Mouse (Mus musculus) limb, embryonic 12.5 days (tissue): ENCODE data around the gene Gm21188. TPM values are rescaled to one million over a fixed set of nuclear protein-coding genes. Genes with fewer than 3 reads are reported as not detected.
"Not testable (repeated sequence)": the region's sequence is repeated elsewhere in the genome, so short reads cannot be mapped to it uniquely, and the experiment has no call there.

Experiments
- ATAC-seq: fragments of 200-750 bp; cut with Nextera tagmentation; 2 replicates; pipeline ENCODE4 v1.8.0; 2017; ENCODE audit warnings: low read depth, moderate TSS enrichment; ENCODE audit not compliant: insufficient number of reproducible peaks, insufficient read depth, low FRiP score, low TSS enrichment
- H3K27ac ChIP-seq: fragments of 300-500 bp; sonication (generic); 2 replicates; pipeline ENCODE4 v1.5.1; 2016; ENCODE audit warnings: mild to moderate bottlenecking, moderate library complexity
- H3K27me3 ChIP-seq: fragments of 300-500 bp; sonication (generic); 2 replicates; pipeline ENCODE4 v1.6.1; 2016; ENCODE audit warnings: mild to moderate bottlenecking, moderate library complexity
- H3K36me3 ChIP-seq: fragments of 300-500 bp; sonication (generic); 2 replicates; pipeline ENCODE4 v1.6.1; 2016; ENCODE audit warnings: mild to moderate bottlenecking, moderate library complexity
- H3K4me1 ChIP-seq: fragments of 300-500 bp; sonication (generic); replicated peaks from 2 replicates; pipeline ENCODE4 v1.6.1; 2016
- H3K4me2 ChIP-seq: fragments of 300-500 bp; sonication (generic); 2 replicates; pipeline ENCODE4 v1.6.1; 2016; ENCODE audit warnings: mild to moderate bottlenecking, moderate library complexity
- H3K4me3 ChIP-seq: fragments of 300-500 bp; sonication (generic); replicated peaks from 2 replicates; pipeline ENCODE4 v1.5.1; 2016; ENCODE audit warnings: mild to moderate bottlenecking
- H3K9ac ChIP-seq: fragments of 300-500 bp; sonication (generic); replicated peaks from 2 replicates; pipeline ENCODE4 v1.6.1; 2016; ENCODE audit warnings: mild to moderate bottlenecking, moderate library complexity
- H3K9me3 ChIP-seq: fragments of 300-500 bp; sonication (generic); 2 replicates; pipeline ENCODE4 v1.6.1; 2016; ENCODE audit warnings: mild to moderate bottlenecking, moderate library complexity
- WGBS: fragments of 180-500 bp; shearing (Covaris S2); methylation state at CpG from one replicate; pipeline ENCODE4 v1.1.7; 2016; 5-methylcytosine and 5-hydroxymethylcytosine counted together
- polyA plus RNA-seq: library from polyadenylated mRNA; unstranded; fragments of >200 nt; fragmentation: Nextera tagmentation; extraction: Ambion mirVana; gene quantifications from 2 replicates; pipeline ENCODE4 v1.2.1, GENCODE M21; 2016

The Gm21188 gene
- polyA plus RNA-seq, 1 experiment from 2014 or later: not detected

GRCm38 (mm10) chr13:119991917-119992496 lies 60.0 kb downstream of the Gm21188 start:
- not testable (repeated sequence) for H3K4me2 ChIP-seq, H3K9ac ChIP-seq, H3K36me3 ChIP-seq, H3K27me3 ChIP-seq, ATAC-seq, H3K9me3 ChIP-seq, H3K4me3 ChIP-seq, H3K4me1 ChIP-seq, H3K27ac ChIP-seq
- no CpG with 5 or more reads among the region's 10 CpGs for WGBS

DNA sequence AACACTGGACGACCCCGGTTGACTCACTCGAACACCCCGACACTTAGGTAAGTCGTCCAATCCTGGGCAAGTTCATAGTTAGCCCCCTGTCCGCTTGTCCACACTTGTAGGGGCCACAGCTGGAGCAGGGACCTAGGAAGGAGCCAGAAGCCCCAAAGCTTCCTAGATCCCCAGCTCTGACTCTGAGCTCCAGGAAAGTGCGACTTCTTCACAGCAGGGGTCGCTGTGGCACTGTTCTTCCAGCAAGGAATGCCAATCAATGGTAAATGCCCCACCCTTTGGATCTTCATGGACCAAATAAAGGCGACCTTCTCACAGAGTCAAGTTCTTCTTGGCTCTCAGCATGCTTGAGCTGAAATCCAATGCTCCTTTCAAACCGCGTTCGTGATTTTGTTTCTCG lies 60.7 kb downstream of the Gm21188 start:
- not testable (repeated sequence) for H3K4me1 ChIP-seq, H3K4me3 ChIP-seq, H3K27me3 ChIP-seq, H3K36me3 ChIP-seq, H3K9me3 ChIP-seq, ATAC-seq, H3K9ac ChIP-seq, H3K27ac ChIP-seq, H3K4me2 ChIP-seq
- WGBS: no CpG with 5 or more reads among the region's 13 CpGs

Other genes starting within 250 kb of the Gm21188 start
- not detected in 2 replicates for gene AF067063, start 222.0 kb downstream of the Gm21188 start, polyA plus RNA-seq
- gene D13Ertd608e, start 216.2 kb downstream of the Gm21188 start, polyA plus RNA-seq: not detected in 2 replicates
- gene Tcstv1, start 157.4 kb downstream of the Gm21188 start, polyA plus RNA-seq: not detected in 2 replicates
- not detected in 2 replicates for gene Gm21761, start 122.9 kb downstream of the Gm21188 start, polyA plus RNA-seq
- gene B020031M17Rik, start 101.4 kb downstream of the Gm21188 start, polyA plus RNA-seq: not detected in 2 replicates
- gene Gm36079, start 25.2 kb downstream of the Gm21188 start, polyA plus RNA-seq: not detected in 2 replicates
- gene Gm20767, start 88.1 kb upstream of the Gm21188 start, polyA plus RNA-seq: not detected in 2 replicates
- gene Gm21818, start 120.2 kb upstream of the Gm21188 start, polyA plus RNA-seq: not detected in 2 replicates
- not detected in 2 replicates for gene Gm21762, start 163.8 kb upstream of the Gm21188 start, polyA plus RNA-seq
- gene Gm21731, start 186.9 kb upstream of the Gm21188 start, polyA plus RNA-seq: not detected in 2 replicates
- not detected in 2 replicates for gene AF067061, start 210.9 kb upstream of the Gm21188 start, polyA plus RNA-seq
- 0.35 TPM in 1 of 2 replicates, not detected in the other for gene BC147527, start 248.2 kb upstream of the Gm21188 start, polyA plus RNA-seq